Mouse (Mus musculus) cerebellum, postnatal 25 days (tissue): ENCODE measurements around the gene Cnpy4.

Source experiments
- DNase-seq, 2 experiments: peaks; one replicate each; pipeline ENCODE4 v3.0.0; 2021; ENCODE audit warnings: mixed read lengths in 2 of 2

Gene Cnpy4

GRCm38 (mm10) chr5:138186950-138187638, at the start of gene Cnpy4, which contains the start of gene Taf6:
Gene Cnpy4 (plus strand): TSS chr5:138187485.
Gene Taf6 (minus strand): TSS chr5:138187451.
- peak; percentile 86 to 90 for DNase-seq

GRCm38 (mm10) chr5:138137935-138138549, 49.2 kb upstream of the Cnpy4 start:
- DNase-seq, result peak in 1 of 2 experiments; percentile 39

- no peak for DNase-seq
These were observed 48.7 kb upstream of the Cnpy4 start for GRCm38 (mm10) chr5:138138585-138138984.

- DNase-seq, result no peak
These were observed 32.9 kb upstream of the Cnpy4 start for GRCm38 (mm10) chr5:138154390-138154789.

- DNase-seq, result peak; percentile 85 to 91
These were observed 31.8 kb upstream of the Cnpy4 start, which contains the start of gene Zfp113 for GRCm38 (mm10) chr5:138155443-138155976. Gene Zfp113 (minus strand): TSS chr5:138155744.

- no peak for DNase-seq
These were observed 27.0 kb upstream of the Cnpy4 start for GRCm38 (mm10) chr5:138160224-138160762.

GRCm38 (mm10) chr5:138160842-138161665, 26.2 kb upstream of the Cnpy4 start, which contains the start of gene Cops6:
Gene Cops6 (plus strand): TSS chr5:138161071.
- DNase-seq, result peak; percentile 97 to 98

GRCm38 (mm10) chr5:138163046-138163445, 24.2 kb upstream of the Cnpy4 start:
- no peak for DNase-seq

GRCm38 (mm10) chr5:138163610-138164009, 23.7 kb upstream of the Cnpy4 start:
- DNase-seq, result no peak

GRCm38 (mm10) chr5:138165594-138165993, 21.7 kb upstream of the Cnpy4 start:
- no peak for DNase-seq

GRCm38 (mm10) chr5:138170936-138171561, 16.2 kb upstream of the Cnpy4 start:
- DNase-seq, result peak; percentile 98 to 99

GRCm38 (mm10) chr5:138171695-138172491, 15.4 kb upstream of the Cnpy4 start, which contains the start of the genes Ap4m1 and Mcm7:
Gene Ap4m1 (plus strand): TSS chr5:138172002.
Gene Mcm7 (minus strand): TSS chr5:138172422.
- DNase-seq, result peak; percentile 99

GRCm38 (mm10) chr5:138173217-138173616, 14.1 kb upstream of the Cnpy4 start:
- no peak for DNase-seq

GRCm38 (mm10) chr5:138187661-138188306, 499 bp downstream of the Cnpy4 start:
- DNase-seq, result peak; percentile 68 to 80

GRCm38 (mm10) chr5:138193771-138194727, 6.8 kb downstream of the Cnpy4 start, which contains the start of gene Mblac1:
Gene Mblac1 (plus strand): TSS chr5:138194314.
- peak; percentile 90 to 92 for DNase-seq

GRCm38 (mm10) chr5:138194755-138195345, 7.6 kb downstream of the Cnpy4 start:
- DNase-seq, result peak in 1 of 2 experiments; percentile 66

GRCm38 (mm10) chr5:138195463-138195862, 8.2 kb downstream of the Cnpy4 start:
- DNase-seq, result no peak

- peak in 1 of 2 experiments; percentile 38 for DNase-seq
These were observed 12.3 kb downstream of the Cnpy4 start for GRCm38 (mm10) chr5:138199576-138199975.

GRCm38 (mm10) chr5:138202086-138202485, 14.8 kb downstream of the Cnpy4 start:
- peak in 1 of 2 experiments; percentile 44 for DNase-seq
